Mouse (Mus musculus): ENCODE results near the gene Lgmn.

Gene Lgmn

DNA sequence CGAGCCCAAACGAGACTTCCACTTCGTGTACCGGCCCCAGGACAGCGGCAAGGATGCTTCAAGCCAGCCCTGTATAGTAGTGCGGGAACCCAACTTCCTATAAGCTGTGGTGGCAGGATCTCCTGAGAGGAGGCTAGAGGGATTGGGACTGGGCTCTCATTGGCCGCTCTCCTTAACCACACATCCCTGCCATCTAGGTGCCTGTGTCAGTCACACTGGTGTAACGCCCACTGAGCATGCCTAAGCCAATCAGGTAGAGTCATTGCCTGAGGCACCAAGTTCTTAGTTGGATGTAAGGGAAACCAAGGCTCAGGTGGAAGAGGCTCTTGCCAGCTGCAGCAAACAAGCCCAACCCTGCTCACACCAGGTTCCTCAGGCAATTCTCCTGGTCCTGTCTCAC lies 49.6 kb downstream of the Lgmn start:
- DNase-seq (ENCODE audit: low spot score): no peak

DNA sequence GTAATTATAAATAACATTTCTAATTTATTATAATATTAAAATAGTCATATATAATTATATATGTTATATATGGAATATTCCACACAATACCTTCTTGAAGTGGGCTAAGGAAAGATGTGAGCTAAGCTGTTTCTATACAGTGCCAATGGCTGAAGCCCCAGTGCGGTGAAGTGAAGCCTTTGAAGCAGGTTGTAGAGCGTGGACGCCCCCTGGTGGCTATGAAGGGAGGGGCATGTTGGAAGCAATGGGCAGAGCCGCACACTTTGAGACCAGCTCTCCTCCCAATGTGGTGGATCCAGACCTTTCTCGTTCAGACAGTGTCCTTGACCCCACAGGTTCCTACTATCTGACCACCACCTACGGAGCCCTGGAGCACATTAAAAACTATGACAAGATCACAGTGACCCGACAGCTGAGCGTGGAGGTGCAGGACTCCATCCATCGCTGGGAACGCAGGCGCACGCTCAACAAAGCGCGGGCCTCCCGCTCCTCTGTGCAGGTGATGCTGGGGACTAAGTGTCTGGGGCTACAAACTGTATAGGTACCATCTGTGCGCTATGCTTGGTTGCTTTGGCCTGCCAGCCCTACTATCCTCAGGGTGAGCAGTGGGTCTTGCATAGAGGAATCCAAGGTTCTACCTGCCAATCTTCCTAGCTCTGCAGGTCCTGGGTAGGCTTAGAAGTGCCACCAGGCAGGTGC lies 52.2 kb downstream of the Lgmn start:
- DNase-seq (ENCODE audit: low spot score): peak; percentile 93

DNA sequence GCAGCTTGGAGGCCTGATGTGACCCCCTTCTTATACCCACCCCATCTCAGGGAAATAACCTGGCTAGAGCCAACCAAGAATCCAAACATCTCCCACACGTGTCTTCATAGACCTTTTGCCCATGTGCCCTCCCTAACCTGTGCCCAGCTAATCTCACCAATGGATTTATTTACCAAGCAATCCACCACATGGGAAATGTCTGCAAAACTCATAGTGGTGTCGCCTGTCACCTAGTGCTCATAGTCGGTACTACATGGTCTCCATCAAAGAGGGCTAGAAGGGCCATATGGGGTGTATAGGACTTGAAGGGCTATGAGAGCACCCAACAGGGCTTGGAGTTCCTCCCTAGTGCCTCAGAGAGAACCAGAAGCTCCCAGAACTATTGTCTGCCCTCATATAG lies 54.8 kb downstream of the Lgmn start:
- peak; percentile 77 for DNase-seq (ENCODE audit: low spot score)

DNA sequence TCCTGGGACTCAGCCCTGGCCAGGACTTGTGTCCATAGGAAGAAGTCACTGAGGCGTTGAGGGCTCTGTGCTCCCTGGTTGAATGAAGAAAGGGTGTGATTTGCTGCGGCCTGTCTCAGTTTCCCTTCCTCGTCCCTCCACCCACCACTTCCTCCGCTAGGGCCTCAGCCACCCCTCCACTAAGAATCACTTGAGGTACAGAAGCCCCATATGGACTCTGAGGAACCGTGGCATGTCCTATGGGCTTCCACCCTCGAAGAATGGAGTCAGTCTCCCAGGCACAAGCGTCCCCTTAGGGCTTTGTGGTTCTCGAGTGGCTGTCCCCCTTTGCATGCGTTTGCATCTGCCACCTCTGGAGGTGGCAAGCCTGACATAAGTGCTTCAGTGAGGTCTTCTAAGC lies 56.3 kb downstream of the Lgmn start:
- no peak for DNase-seq (ENCODE audit: low spot score)

DNA sequence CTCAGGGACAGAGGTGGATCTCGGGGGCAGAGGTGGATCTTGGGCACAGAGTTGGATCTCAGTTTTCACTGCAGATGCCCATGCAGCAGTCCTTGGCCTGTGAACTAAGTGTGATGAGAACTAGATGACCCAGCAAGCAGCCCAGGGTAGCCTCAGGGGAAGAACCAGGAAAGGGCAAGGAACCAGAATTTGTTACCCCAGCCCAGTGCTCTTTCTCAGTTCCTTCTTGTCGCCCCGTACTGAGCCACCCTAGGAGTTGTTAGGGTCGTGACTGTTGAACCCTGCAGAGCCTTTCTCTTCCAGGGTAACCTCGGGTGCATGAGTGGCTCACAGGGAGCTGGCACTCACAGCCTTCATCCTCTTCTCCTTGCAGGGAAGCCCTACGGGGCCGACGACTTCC lies 57.4 kb downstream of the Lgmn start:
- DNase-seq (ENCODE audit: low spot score): no peak

DNA sequence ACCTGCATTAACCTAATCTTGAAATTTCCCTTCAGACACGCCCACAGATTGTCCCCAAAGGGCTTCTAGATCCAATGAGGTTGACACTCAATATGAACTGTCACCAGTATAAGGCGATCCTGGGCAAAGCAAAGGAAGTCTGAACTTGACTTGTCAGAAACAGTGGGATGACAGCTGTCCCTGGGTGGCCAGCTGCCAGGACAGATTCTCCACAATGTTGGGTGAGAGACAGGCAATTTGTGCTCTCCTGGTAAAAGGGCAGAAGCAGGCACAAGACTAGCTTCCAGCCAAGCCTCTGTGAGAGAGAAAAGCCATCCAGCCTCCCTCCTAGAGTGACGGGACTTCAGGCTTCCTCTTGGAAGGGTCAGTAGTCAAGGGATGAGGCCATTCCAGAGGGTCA lies 67.3 kb downstream of the Lgmn start:
- DNase-seq (ENCODE audit: low spot score): no peak

DNA sequence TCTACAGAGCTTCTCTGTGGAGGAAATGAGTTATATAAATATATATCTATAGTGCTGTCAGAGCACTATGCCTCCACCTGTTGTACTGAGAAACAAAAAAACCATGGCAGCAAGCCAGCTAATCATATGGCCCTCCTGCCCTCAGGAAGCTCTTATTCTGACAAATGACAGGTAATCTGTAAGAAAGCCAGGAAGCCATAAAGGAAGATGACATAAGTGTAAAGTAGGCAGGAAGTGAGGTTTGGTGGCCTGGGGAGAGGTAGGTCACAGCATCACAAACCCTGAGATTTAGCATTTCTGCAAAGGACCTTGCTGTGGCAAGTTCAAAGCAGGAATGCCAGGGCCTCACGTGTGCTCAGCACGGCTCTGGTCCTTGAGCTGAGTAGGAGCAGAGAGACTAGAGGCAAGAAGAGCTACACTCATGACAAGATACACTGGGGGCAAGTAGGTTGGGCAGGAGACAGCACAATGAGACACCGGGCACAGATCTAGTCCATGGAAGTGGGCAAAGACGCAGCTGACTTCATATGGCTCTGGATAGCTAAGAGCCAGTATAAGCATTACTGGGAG lies 68.6 kb downstream of the Lgmn start:
- DNase-seq (ENCODE audit: low spot score): no peak

DNA sequence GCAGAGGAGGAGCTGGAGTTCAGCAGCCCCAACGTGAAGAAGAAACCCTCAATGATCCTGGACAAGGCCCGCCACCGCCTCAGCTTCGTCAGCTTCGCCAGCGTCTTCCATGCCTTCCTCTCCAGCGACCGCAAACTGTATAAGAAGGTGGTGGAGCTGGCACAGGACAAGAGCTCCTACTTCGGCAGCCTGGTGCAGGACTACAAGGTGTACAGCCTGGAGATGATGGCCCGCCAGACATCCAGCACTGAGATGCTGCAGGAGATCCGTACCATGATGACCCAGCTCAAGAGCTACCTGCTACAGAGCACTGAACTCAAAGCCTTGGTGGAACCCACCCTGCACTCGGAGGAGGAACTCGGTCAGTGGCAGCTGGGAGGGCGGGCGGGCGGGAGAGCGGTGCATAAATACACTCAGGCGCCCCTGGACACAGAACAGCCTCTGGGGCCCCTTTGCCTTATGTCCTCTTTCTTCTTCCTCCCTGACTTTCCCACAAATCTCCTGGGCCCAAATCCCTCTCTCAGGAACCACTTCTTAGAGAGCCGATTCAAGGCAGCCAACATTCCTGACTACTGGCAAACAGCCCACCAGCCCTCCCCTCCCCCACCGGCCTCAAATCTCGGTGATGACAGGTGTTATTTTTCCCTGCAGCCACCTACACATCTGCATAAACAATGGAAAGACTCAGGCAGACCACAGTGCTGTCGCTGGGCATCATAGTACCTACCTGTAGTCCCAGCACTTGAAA lies 70.0 kb downstream of the Lgmn start:
- DNase-seq (ENCODE audit: low spot score): no peak

DNA sequence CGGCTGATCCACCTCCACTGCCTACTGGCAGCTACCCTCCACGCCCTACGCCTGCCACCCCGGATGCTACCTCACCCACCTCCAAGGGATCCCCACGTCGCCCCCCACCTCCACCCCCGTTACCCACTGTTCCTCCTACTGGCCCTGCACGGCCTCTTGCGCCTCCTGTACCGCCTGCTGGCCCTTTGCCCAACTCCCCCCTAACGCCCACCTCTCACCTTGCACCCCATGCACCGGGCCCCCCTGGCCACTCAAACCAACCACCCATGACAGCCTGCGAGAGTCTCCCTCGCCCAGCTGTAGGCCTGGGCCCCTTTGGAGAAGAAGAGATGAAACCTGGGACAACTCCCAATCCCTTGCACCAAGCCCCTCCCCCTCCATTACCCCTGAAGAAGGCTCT lies 71.1 kb downstream of the Lgmn start:
- no peak for DNase-seq (ENCODE audit: low spot score)

DNA sequence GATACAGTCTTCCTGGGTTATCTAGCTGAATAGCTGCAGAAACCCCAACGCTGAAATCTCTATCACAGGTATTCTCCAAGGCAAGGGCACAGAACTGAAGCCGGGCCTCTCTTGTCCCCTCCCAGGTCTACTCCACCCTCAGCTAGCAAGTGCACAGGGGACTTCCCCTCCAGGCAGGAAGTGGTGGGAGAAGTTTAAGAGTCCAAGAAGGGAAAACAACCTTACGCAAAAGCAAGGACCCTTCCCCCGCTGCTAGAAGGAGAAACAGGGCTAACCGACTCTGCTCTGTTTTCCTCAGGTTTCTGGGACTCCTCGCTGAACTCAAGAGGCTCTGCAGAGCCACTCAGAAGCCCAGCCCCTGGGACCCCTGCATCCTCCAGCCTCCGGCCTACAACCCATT lies 71.5 kb downstream of the Lgmn start:
- no peak for DNase-seq (ENCODE audit: low spot score)

DNA sequence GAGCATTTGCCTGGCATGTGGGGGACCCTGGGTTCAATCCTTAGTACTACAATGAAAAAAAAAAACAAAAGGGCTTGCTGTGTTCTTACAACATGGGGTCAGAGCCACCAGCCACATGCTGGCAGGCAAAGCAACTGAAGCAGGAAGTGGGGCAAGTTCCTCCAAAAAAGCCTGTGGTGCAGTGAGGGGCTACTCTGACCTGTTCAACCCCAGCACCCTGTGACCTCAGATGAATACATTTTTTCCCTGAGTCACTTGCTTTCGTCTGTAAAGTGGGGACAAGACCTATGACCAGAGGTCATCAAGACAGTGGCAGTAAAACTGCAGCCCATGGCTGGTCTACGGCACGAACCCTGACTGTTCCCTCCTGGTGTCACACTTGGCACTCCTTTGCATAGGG lies 72.5 kb downstream of the Lgmn start:
- no peak for DNase-seq (ENCODE audit: low spot score)

DNA sequence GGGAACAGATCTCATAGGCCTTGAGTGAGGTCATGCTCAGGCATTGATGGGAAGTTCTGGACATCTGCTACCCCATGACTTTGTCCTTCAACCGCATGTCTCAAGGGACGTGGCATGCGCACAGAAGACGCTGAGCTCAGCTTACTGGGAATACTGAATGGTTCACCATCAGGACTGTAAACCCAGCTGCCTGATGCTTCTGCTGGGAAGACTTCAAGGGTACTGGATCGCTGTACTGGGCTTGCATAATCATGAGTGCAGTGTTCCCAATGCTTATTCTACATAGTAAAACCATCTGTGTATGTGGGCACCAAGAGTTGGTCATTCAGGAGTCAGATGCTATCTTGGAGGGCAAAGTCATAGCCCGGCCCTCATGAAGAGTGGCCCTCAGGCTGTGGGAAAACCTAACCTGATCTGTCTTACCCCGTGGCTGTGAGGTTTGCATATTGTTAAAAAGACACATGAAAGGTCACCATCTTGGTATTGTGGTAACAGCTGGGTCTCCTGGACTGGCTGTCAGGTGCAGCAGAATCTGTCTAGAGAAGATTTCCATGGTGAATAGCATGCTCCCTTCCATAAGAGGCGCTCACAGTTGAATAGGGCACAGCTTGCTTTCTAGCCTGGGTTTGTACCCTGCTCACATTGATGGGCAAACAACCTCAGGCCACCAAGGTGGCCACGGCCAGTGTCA lies 73.3 kb downstream of the Lgmn start:
- DNase-seq (ENCODE audit: low spot score): no peak

DNA sequence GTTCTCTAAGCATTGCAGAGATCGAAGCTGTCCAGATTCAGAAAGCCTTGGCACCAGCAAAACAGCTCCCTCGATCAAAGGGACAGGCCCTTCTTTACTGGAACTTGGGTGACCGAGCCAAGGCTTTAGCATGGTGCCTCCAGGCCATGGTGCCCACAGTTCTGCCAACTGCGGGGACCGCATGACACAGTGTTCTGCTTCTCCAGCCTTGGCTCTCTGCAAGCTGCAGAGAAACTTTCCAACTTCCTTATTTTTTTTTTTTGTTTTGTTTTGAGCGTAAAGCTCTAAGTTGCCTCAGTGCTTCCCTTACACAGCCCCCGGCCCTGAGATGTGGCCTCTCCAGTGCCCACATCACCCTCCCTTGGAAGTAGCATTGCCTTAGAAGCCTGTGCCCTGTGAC lies 74.6 kb downstream of the Lgmn start:
- DNase-seq (ENCODE audit: low spot score): no peak

DNA sequence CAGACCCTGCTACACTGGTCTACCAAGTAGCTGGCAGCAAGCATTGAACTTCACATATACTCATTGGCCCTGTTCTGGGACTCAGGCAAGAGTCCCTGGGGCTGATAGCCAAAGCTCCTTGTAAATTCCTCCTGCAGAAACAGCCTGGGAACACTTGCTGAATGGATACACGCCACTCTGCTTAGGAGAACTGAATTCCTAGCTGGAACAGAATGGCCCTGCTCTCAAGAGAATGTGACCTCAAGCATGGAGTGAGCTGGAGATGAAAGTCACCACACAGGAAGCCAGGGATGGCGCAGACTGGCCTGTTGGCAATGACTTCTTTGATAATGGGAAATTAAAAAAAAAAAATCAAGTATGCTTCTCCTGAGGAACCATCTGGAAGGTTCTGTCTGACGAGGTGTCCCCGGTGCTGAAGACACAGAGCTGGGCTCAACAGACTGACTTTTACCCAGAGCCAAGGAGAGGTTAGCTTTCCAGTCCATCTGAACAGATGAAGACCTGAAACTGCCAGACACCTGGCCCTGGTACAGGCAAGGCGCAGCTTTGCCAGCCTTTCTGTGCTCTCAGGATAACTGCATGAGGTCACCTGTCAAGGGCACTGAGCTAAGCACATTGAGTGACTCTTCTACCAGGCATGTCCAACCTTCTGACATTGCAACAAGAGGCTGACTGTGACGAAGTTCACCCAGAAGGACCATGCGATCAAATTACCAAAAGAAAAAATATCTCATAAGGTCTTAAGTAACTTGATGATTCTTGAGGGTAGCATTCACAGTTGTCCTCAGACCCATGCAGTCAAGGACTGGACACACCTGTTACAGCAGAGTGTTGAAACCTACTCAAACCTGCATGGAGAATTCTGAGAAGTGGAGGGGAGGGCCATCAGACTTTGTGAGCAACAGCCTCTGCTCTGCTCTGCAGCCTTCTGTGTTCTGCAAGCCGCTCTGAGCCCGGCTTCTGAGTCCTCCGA lies 78.1 kb downstream of the Lgmn start:
- no peak for DNase-seq (ENCODE audit: low spot score)

DNA sequence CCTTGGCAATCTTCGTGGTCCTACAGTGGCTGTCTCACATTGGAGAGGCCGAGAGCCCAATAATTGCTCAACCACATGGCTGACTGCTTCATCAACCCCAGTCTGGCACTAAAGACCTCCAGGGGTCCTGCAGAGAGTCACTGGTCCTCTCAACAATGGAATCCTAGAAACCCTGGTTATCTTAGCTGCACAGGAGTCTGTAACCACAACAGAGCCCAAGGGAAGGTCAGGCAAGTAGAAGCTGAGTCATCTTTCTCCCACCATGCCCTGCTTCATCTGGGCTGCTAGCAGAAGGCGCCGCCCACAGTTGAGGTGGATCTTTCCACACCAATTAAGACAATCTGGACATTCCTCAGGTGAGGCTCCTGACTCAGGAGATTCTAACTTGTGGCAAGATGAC lies 80.2 kb downstream of the Lgmn start:
- DNase-seq (ENCODE audit: low spot score): no peak

DNA sequence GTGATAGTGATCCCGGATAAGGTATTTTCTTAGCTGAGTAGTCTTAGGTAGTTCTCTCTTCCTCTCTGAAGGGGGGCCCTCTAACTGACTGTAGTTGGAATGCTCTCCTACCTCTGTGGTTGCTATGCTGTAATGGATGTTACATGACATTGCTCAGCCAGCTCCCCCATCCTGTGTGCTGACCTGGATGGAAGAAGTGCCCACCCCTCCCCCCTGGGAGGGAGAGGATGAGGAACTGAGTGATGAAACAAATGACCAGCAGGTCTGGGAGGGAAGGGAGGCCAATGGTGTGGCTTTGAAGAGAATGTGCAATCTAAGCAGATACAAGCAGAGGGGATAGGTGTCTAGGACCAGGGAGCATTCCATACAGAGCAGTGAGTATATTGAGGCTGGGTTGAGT lies 82.8 kb downstream of the Lgmn start:
- no peak for DNase-seq (ENCODE audit: low spot score)

DNA sequence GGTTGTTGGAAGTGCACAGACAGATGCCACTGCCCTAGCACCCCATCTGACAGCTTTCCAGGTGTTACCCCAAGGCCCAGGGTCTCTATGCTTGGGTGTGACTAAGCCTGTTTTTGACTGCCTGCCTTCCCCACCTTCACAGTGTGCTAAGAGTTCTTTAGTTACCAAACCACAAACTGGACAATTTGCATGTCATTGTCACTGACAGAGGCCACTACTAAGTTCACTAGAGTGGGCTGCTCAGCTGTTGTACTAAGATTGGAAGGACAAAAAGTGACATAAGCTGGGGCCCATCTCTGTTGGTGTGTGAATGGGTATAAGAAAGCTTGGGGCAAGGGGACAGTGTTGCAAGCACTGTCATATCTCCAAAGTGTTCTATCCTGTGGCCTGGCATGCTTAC lies 83.8 kb downstream of the Lgmn start:
- DNase-seq (ENCODE audit: low spot score): no peak

DNA sequence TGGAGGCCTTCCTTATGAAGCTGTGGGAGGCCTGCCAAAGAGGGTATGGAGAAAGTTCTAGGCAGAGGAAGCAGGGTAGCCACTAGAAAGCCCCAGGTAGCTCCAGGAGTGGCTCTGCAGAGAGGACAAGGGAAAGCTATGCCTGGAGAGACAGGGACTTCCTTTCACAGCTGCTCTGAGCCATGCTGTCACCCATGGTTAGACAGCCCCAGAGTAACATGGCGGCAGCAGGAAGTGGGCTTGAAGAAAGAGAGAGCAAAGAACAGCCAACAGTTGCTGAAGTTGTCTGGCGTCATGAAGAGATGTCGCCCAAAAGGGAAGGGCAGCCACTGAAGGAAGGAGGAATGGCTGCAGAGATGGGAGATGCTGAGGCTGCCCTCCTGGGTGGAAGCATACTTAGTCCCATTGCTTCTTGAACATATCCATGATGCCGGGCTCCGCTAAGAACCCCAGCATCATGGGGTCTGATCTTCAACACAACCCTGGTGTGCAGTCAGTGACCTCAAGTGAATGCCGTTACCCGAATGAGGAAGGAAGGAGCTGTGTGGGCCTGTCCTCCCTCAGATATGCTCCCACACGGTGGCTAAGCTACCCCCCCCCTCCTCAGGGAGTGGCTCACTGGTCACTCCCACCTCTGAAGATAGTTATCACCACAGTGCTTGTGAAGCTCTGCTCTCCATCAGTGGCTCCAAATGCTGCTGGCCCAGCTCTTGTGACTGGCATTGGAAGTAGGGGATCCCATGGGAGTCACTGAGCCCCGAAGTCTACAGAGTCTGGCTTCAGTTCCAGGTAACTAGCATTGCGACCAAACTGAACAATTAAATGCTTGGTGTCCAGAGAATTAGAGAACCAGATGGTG lies 85.3 kb downstream of the Lgmn start:
- DNase-seq (ENCODE audit: low spot score): no peak

DNA sequence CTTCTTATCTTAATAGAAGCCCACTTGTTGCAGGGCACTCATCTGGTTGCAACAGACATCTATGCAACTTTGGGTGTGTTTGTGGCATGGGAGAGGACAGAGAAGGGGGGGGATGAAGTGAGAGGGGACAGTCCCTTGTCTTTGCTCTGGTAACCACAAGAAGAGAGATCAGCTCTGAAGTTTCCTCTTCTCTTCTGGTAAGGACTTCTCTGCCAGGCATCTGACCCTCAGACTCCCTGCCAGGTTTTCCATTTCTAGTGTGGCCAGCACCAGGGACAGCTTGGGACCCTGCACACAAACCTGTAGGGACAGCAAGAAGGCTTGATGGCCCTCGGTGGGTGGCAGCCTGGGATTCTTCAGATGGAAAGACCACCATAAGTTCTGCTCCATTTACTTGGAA lies 88.6 kb downstream of the Lgmn start:
- DNase-seq (ENCODE audit: low spot score): no peak

DNA sequence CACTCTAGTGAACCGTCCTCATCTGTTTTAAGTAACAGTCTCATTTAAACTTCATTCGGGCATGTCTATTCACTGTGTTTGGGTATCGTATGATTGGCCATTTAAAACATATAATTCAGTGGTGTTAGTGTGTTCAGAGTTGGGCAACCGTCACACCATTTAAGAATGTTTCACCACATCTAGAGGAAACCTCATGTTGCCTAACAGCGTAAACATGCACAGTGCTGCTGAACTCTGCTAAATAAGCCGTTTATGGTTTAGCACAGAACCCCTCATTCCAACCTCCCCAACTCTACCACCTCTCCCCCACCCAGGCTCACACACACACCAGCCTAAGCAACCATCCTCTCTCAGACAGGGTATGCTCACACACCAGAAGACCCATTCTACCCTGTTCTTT lies 91.2 kb downstream of the Lgmn start:
- DNase-seq (ENCODE audit: low spot score): no peak

DNA sequence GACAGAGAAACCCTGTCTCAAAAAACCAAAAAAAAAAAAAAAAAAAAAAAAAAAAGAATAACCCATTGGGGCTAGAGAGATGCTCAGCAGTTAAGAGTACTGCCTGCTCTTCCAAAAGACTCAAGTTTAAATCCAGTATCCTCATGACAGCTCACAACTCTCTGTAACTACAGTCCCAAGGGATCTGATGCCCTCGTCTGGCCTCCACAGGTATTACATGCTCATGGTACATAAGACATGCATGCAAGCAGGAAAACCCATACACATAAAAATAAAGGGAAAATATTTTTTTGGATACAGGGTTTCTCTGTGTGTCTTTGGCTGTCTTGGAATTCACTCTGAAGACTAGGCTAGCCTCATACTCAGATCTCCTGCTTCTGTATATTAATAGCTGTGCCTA lies 93.1 kb downstream of the Lgmn start:
- DNase-seq (ENCODE audit: low spot score): peak; percentile 69
